ENCODE assay signal across 47 mouse cellular contexts in the genomic region with DNA sequence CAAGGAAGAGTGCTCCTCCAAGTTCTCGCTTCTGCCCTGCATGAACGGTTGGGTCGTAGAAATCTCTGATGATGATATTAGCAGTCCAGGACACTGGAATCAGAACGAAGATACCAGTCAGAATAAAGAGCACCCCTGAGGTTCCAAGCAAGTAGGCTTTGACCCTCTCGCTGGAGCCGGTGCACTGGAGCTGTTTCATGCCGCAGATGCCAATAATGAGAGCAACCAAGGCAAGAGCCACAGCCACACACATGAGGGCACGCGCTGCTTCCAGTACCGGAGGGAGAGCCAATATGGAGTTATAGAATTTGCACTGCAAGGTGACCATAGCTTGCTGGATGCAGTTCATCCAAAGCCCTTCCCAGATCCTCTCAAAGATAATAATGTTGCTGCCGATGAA. TPM values are rescaled to one million over a fixed set of nuclear protein-coding genes. Genes with fewer than 3 reads are reported as not detected.
"Had no signal": no experiment of that assay in that cellular context is flagged by ENCODE, and none has a peak within 500 bp of the region (broad histone marks: within the 10 kb centered on the region; RNA-seq: fewer than 3 reads in every experiment).

No protein-coding gene starts in this region.

- H3K9ac ChIP-seq: limb, embryonic 12.5 days; limb, embryonic 13.5 days; limb, embryonic 15.5 days; liver, embryonic 12.5 days; liver, embryonic 13.5 days; liver, embryonic 14.5 days; liver, embryonic 15.5 days; liver, postnatal 0 days; lung, embryonic 14.5 days; lung, embryonic 15.5 days; midbrain, embryonic 12.5 days; midbrain, embryonic 13.5 days; midbrain, embryonic 15.5 days; neural tube, embryonic 12.5 days had no signal

- ATAC-seq: liver, embryonic 12.5 days; liver, postnatal 0 days; lung, postnatal 0 days; midbrain, embryonic 13.5 days; midbrain, embryonic 15.5 days; midbrain, embryonic 16.5 days had no signal

- H3K4me2 ChIP-seq: limb, embryonic 12.5 days; limb, embryonic 13.5 days; limb, embryonic 15.5 days; liver, embryonic 11.5 days; liver, embryonic 12.5 days; liver, embryonic 13.5 days; liver, embryonic 15.5 days; lung, embryonic 14.5 days; lung, embryonic 15.5 days; midbrain, embryonic 11.5 days; midbrain, embryonic 12.5 days; midbrain, embryonic 13.5 days; midbrain, embryonic 15.5 days; neural tube, embryonic 12.5 days had no signal

- DNase-seq: left cerebral cortex, postnatal 4 days; liver; liver, embryonic 13.5 days; liver, postnatal 0 days; lung, adult 18-20 months; lung, adult 2 months; lung, embryonic 14.5 days; lung, postnatal 10 days; lung, postnatal 14 days; lung, postnatal 36 days; lung, postnatal 4 days; midbrain, embryonic 14.5 days had no signal

- H3K36me3 ChIP-seq: limb, embryonic 10.5 days; limb, embryonic 12.5 days; limb, embryonic 13.5 days; limb, embryonic 15.5 days; liver, embryonic 12.5 days; liver, embryonic 13.5 days; liver, embryonic 15.5 days; lung, embryonic 15.5 days; midbrain, embryonic 10.5 days; midbrain, embryonic 12.5 days; midbrain, embryonic 13.5 days; midbrain, embryonic 15.5 days; neural tube, embryonic 12.5 days had no signal

- H3K9me3 ChIP-seq: limb, embryonic 10.5 days; limb, embryonic 12.5 days; limb, embryonic 13.5 days; limb, embryonic 15.5 days; liver, embryonic 12.5 days; liver, embryonic 13.5 days; liver, embryonic 15.5 days; lung, embryonic 15.5 days; midbrain, embryonic 10.5 days; midbrain, embryonic 12.5 days; midbrain, embryonic 13.5 days; midbrain, embryonic 15.5 days; neural tube, embryonic 12.5 days had no signal

- H3K27me3 ChIP-seq: limb, embryonic 12.5 days; limb, embryonic 13.5 days; limb, embryonic 15.5 days; liver, embryonic 12.5 days; liver, embryonic 13.5 days; liver, embryonic 15.5 days; lung, embryonic 15.5 days; megakaryocyte, embryonic 14.5 days; midbrain, embryonic 12.5 days; midbrain, embryonic 13.5 days; midbrain, embryonic 15.5 days; neural tube, embryonic 12.5 days had no signal

- H3K4me1 ChIP-seq: limb, embryonic 10.5 days; limb, embryonic 12.5 days; limb, embryonic 13.5 days; limb, embryonic 15.5 days; liver, embryonic 12.5 days; liver, embryonic 13.5 days; liver, embryonic 15.5 days; lung, embryonic 15.5 days; megakaryocyte, embryonic 14.5 days; midbrain, embryonic 10.5 days; midbrain, embryonic 12.5 days; midbrain, embryonic 13.5 days; midbrain, embryonic 15.5 days; neural tube, embryonic 12.5 days had no signal

- H3K27ac ChIP-seq: limb, embryonic 10.5 days; limb, embryonic 12.5 days; limb, embryonic 13.5 days; limb, embryonic 15.5 days; liver, embryonic 12.5 days; liver, embryonic 13.5 days; liver, embryonic 14.5 days; liver, embryonic 15.5 days; lung, embryonic 15.5 days; macrophage; midbrain, embryonic 10.5 days; midbrain, embryonic 12.5 days; midbrain, embryonic 13.5 days; midbrain, embryonic 15.5 days; neural tube, embryonic 12.5 days had no signal

- H3K4me3 ChIP-seq: limb, embryonic 10.5 days; limb, embryonic 12.5 days; limb, embryonic 13.5 days; limb, embryonic 15.5 days; liver, embryonic 12.5 days; liver, embryonic 13.5 days; liver, embryonic 15.5 days; lung, embryonic 15.5 days; megakaryocyte, embryonic 14.5 days; midbrain, embryonic 10.5 days; midbrain, embryonic 12.5 days; midbrain, embryonic 13.5 days; midbrain, embryonic 15.5 days; myocyte; neural tube, embryonic 12.5 days had no signal

RNA-seq across cellular contexts. Expression of gene Cldn17, which starts 0.4 kb away (rescaled TPM):
- total RNA-seq: left cerebral cortex, postnatal 10 days; left cerebral cortex, postnatal 14 days; left cerebral cortex, postnatal 25 days; left cerebral cortex, postnatal 36 days; left cerebral cortex, postnatal 4 days; liver, adult 2 months; megakaryocyte progenitor cell, adult 5-6 weeks; megakaryocyte, adult 5-6 weeks; megakaryocyte-erythroid progenitor cell, adult 5-6 weeks; midbrain, postnatal 0 days; monocyte, adult 5-6 weeks had no signal
- polyA plus RNA-seq: limb, embryonic 10.5 days; limb, embryonic 11.5 days; limb, embryonic 12.5 days; limb, embryonic 13.5 days; limb, embryonic 14.5 days; liver, adult 2 months; liver, embryonic 11.5 days; liver, embryonic 12.5 days; liver, embryonic 13.5 days; liver, embryonic 14.5 days; liver, embryonic 15.5 days; liver, embryonic 16.5 days; liver, postnatal 0 days; lung, embryonic 14.5 days; lung, embryonic 15.5 days; lung, embryonic 16.5 days; lung, postnatal 0 days; macrophage; midbrain, embryonic 10.5 days; midbrain, embryonic 11.5 days; midbrain, embryonic 12.5 days; midbrain, embryonic 13.5 days; midbrain, embryonic 14.5 days; midbrain, embryonic 15.5 days; midbrain, embryonic 16.5 days; midbrain, postnatal 0 days; myocyte; neural tube, embryonic 11.5 days; neural tube, embryonic 12.5 days had no signal

RNA-seq across cellular contexts. Expression of gene Cldn8, which starts 56.6 kb away (rescaled TPM):
- total RNA-seq: left cerebral cortex, postnatal 10 days; left cerebral cortex, postnatal 14 days; left cerebral cortex, postnatal 25 days; left cerebral cortex, postnatal 36 days; megakaryocyte progenitor cell, adult 5-6 weeks; megakaryocyte, adult 5-6 weeks; megakaryocyte-erythroid progenitor cell, adult 5-6 weeks; midbrain, postnatal 0 days; monocyte, adult 5-6 weeks had no signal
- polyA plus RNA-seq: liver, embryonic 12.5 days; liver, embryonic 13.5 days; macrophage; midbrain, embryonic 13.5 days; midbrain, embryonic 14.5 days; midbrain, embryonic 15.5 days; midbrain, embryonic 16.5 days; midbrain, postnatal 0 days; myocyte had no signal
